Mouse (Mus musculus): ENCODE data around the gene Spata5. TPM values are rescaled to one million over a fixed set of nuclear protein-coding genes. Genes with fewer than 3 reads are reported as not detected.

Spata5 gene
- polyA plus RNA-seq, 1 experiment from 2014 or later, result 26.2 TPM

DNA sequence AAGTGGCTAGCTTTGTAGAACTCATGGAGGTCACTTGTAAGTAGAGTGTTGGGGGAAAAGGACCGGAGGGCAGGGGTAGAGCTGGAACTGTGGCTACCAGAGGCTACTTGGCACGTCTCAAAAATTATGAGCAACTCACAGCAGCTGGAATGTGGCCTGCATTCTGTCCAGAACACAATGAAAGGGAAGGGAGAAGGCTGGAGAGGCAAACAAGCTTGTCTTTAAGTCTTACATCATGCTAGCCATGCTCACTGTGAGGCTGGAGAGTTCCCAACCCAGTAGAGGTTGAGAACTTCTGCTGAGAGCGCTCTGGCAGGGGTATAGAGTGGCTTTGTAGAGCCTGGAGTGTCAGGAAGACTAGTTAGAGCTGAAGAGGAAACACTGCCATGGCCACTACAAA lies 22.1 kb upstream of the Spata5 start:
- DNase-seq (no peak), ATAC-seq (ENCODE audit: low read depth) (no peak)
- Histone ChIP-seq H3K9ac (no peak overlapping the region), H3K27me3 (no peaks in the 10 kb centered on the region), H3K4me1 (replicated peaks) (no peaks in the 10 kb centered on the region), H3K36me3 (no peaks in the 10 kb centered on the region), H3K27ac (no peak overlapping the region), H3K4me2 (no peak overlapping the region), H3K9me3 (replicated peaks) (no peaks in the 10 kb centered on the region), H3K4me3 (replicated peaks) (no peak overlapping the region)
- 61% methylated on average over 3 of the region's 3 CpGs for WGBS (ENCODE audit: insufficient replicate concordance)

GRCm38 (mm10) chr3:37398661-37399395 lies 20.9 kb upstream of the Spata5 start:
- Histone ChIP-seq H3K4me2 (no peak overlapping the region), H3K27ac (no peak overlapping the region), H3K27me3 (no peaks in the 10 kb centered on the region), H3K9ac (no peak overlapping the region), H3K36me3 (no peaks in the 10 kb centered on the region), H3K9me3 (replicated peaks) (no peaks in the 10 kb centered on the region), H3K4me3 (replicated peaks) (no peak overlapping the region), H3K4me1 (replicated peaks) (no peaks in the 10 kb centered on the region)
- 70% methylated on average over 7 of the region's 7 CpGs for WGBS (ENCODE audit: insufficient replicate concordance)
- no peak for ATAC-seq (ENCODE audit: low read depth)
- no peak for DNase-seq

DNA sequence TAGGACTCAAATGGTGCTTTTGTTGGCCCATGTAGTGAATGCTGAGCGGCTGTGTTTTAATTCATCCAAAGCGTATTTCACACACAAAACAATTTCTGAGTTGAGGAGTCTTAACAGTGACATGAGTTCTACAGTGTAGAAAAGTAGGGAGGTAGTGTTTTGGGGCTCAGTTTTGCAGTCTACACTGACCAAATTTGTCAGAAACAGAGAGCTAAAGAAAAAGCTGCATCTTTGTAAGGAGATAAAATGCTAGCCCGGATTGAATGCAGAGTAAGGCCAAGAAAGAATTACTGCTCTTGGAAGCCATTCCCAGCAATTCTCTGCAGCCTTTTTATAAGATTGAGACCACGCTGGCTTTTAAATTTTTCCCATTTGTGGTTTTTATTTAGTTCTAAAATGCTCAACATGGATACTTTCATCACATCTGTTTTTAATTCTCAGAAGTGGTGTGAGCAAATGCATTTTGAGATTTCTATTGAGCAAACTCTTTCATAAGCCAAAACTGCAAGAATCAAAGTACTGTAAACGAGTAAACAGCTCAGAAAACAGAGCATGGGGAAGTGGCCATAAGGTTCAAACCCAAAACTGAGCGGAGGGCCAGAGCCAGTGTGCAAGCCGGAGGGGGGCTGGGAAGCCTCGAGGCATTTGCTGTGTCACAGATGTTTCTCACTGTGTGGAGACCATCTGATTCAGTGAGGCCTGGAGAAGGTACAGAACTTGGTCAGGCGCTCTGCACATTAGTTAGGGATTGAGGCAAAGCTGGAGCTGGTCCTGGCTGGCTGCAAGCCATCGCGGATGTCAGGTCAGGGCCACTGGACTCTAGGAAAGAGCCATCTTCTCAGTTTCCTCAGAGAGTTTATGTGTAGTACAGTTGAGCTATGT lies 17.7 kb upstream of the Spata5 start:
- H3K27ac ChIP-seq, result no peak overlapping the region
- no peaks in the 10 kb centered on the region for H3K27me3 ChIP-seq
- DNase-seq (no peak), ATAC-seq (ENCODE audit: low read depth) (no peak)
- H3K4me3 ChIP-seq (replicated peaks), result no peak overlapping the region
- H3K36me3 ChIP-seq, result no peaks in the 10 kb centered on the region
- no peak overlapping the region for H3K9ac ChIP-seq
- H3K4me2 ChIP-seq, result no peak overlapping the region
- H3K4me1 ChIP-seq (replicated peaks), result no peaks in the 10 kb centered on the region
- H3K9me3 ChIP-seq (replicated peaks), result no peaks in the 10 kb centered on the region
- WGBS (ENCODE audit: insufficient replicate concordance), result 68% methylated on average over 11 of the region's 11 CpGs

DNA sequence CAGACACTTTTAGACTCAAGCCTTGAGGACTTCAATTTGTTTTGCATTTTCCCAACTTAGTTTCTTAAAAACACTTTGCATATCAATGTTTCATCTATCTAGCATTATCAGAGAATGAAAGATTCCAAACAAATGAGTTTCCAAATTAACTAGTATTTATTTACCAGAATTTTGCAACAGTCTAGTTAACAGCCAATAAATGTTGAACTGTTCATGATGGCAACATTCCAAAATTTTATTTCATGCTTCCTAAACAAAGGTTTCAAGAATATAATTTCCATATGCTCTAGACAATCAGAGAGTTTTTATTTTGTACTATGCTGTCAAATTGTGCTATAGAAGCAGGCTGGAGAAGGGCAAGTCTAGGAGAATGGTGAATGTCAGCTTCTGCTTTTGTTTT lies 12.1 kb upstream of the Spata5 start:
- no peak overlapping the region for H3K4me3 ChIP-seq (replicated peaks)
- H3K27me3 ChIP-seq, result no peaks in the 10 kb centered on the region
- no peak for DNase-seq
- H3K27ac ChIP-seq, result no peak overlapping the region
- ATAC-seq (ENCODE audit: low read depth), result no peak
- no peaks in the 10 kb centered on the region for H3K4me1 ChIP-seq (replicated peaks)
- H3K9ac ChIP-seq, result no peak overlapping the region
- H3K9me3 ChIP-seq (replicated peaks), result no peaks in the 10 kb centered on the region
- no peaks in the 10 kb centered on the region for H3K36me3 ChIP-seq
- no peak overlapping the region for H3K4me2 ChIP-seq

DNA sequence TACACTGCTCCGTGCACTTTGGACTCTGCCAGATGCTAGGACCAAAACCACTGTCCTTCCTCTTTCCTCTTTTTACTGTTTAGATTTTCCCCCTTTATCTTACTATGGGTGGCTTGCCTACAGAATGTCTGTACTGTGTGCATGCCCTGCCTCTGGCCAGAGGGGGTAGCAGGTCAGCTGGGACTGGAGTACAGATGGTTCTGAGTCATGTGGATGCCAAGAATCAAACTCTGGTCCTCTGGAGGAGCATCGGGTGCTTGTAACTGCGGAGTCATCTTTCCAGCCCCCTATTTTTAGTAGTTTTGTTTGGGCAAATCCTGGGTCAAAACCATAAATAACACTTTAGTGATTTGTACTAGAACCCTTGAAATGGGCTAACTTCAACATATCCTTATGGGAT lies 6.2 kb upstream of the Spata5 start:
- 69% methylated on average over 3 of the region's 3 CpGs for WGBS (ENCODE audit: insufficient replicate concordance)
- Histone ChIP-seq H3K36me3 (no peaks in the 10 kb centered on the region), H3K4me1 (replicated peaks) (peaks cover 6% of the 10 kb centered on the region), H3K4me3 (replicated peaks) (no peak overlapping the region), H3K9me3 (replicated peaks) (no peaks in the 10 kb centered on the region), H3K4me2 (no peak overlapping the region), H3K9ac (no peak overlapping the region), H3K27me3 (no peaks in the 10 kb centered on the region), H3K27ac (no peak overlapping the region)
- DNase-seq, result no peak
- no peak for ATAC-seq (ENCODE audit: low read depth)

DNA sequence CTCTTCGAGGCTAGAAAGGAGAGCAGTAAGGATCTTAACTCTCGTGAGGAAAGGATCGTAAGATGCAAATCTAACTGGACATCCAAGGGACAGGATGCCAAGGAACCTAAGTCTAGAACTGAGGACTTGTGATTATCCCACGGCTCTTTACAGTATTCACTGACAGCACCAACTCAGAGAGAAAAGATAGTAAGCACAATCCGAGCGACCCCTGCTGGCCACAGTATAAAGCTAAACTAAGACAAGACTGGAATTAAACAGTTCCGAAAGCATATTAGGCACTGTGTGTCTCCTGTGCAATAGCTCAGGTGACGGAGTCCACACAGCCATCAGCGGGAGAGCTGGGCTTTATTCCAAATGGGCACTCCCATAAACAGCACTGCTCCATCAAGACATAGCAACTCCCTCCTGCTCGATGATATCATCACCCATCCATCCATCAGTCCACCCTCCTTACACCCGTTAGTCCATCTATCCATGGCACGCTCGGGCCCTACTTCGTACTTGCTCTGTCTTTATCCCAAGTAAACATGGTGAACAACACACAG lies 5.2 kb upstream of the Spata5 start:
- H3K9me3 ChIP-seq (replicated peaks), result no peaks in the 10 kb centered on the region
- no peak overlapping the region for H3K4me3 ChIP-seq (replicated peaks)
- WGBS (ENCODE audit: insufficient replicate concordance), result 50% methylated on average over 14 of the region's 14 CpGs
- H3K36me3 ChIP-seq, result no peaks in the 10 kb centered on the region
- H3K27me3 ChIP-seq, result no peaks in the 10 kb centered on the region
- peak; percentile 32 for DNase-seq
- no peak overlapping the region for H3K27ac ChIP-seq
- H3K9ac ChIP-seq, result no peak overlapping the region
- no peak overlapping the region for H3K4me2 ChIP-seq
- ATAC-seq (ENCODE audit: low read depth), result no peak
- peaks cover 11% of the 10 kb centered on the region for H3K4me1 ChIP-seq (replicated peaks)

- Histone ChIP-seq H3K9ac (peak overlapping the region; percentile 79), H3K4me1 (replicated peaks) (peaks cover 25% of the 10 kb centered on the region), H3K9me3 (replicated peaks) (no peaks in the 10 kb centered on the region), H3K4me3 (replicated peaks) (peak overlapping the region; percentile 79), H3K4me2 (peak overlapping the region; percentile 84), H3K36me3 (peaks cover 3% of the 10 kb centered on the region; the same call in 1 of the 2 replicates), H3K27me3 (no peaks in the 10 kb centered on the region), H3K27ac (peak overlapping the region; percentile 88; the same call in 1 of the 2 replicates)
- ATAC-seq (ENCODE audit: low read depth), result no peak
- DNase-seq, result no peak
- 63% methylated on average over 5 of the region's 5 CpGs for WGBS (ENCODE audit: insufficient replicate concordance)
Measured at GRCm38 (mm10) chr3:37418341-37418740, 1.4 kb upstream of the Spata5 start.

DNA sequence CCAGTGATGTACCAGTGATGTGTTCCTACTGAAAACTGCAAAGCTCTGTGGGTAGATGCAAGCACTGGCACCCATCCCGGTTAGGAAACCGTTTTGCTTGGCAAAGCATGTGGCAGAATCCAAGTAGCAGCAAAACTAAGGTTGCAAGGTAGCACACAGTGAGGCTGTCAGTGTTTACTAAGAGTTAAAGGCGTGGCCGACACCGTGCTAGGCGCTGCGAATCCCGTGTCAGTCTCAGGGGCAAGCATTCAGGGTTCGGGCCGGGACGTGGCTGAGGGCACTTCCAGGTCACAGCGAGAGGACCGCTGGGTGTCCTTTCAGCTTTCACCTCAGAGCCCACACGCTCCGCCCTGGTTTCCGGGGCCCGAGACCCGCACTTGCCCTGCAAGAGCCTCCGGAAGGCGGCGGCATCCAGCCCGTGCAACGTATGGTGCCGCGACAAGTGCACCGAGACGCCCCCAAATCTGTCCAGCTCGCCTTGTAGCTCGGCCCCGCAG lies 687 bp upstream of the Spata5 start:
- ATAC-seq (ENCODE audit: low read depth), result peak; percentile 43
- H3K27me3 ChIP-seq, result no peaks in the 10 kb centered on the region
- peak; percentile 65 for DNase-seq
- H3K9ac ChIP-seq, result peak overlapping the region; percentile 79
- no peaks in the 10 kb centered on the region for H3K9me3 ChIP-seq (replicated peaks)
- H3K27ac ChIP-seq, result peak overlapping the region; percentile 88
- peak overlapping the region; percentile 84 for H3K4me2 ChIP-seq
- peak overlapping the region; percentile 79 for H3K4me3 ChIP-seq (replicated peaks)
- WGBS (ENCODE audit: insufficient replicate concordance), result under 1% methylated on average over 30 of the region's 30 CpGs
- H3K36me3 ChIP-seq, result peaks cover 5% of the 10 kb centered on the region; the same call in 1 of the 2 replicates
- H3K4me1 ChIP-seq (replicated peaks), result peaks cover 25% of the 10 kb centered on the region

GRCm38 (mm10) chr3:37420072-37420471 lies 376 bp downstream of the Spata5 start, which contains the start of gene Nudt6:
Gene Nudt6 (minus strand): TSS chr3:37420211.
- Histone ChIP-seq H3K4me3 (replicated peaks) (peak within 1 kb of the TSS; percentile 98), H3K27me3 (no peaks in the 10 kb centered on the region), H3K4me2 (peak within 1 kb of the TSS; percentile 89), H3K4me1 (replicated peaks) (peaks cover 25% of the 10 kb centered on the region), H3K9me3 (replicated peaks) (no peaks in the 10 kb centered on the region), H3K9ac (peak within 1 kb of the TSS; percentile 87), H3K27ac (peak within 1 kb of the TSS; percentile 88), H3K36me3 (peaks cover 13% of the 10 kb centered on the region)
- DNase-seq (peak; percentile 81), ATAC-seq (ENCODE audit: low read depth) (peak; percentile 75)
- WGBS (ENCODE audit: insufficient replicate concordance), result under 1% methylated on average over 50 of the region's 50 CpGs

DNA sequence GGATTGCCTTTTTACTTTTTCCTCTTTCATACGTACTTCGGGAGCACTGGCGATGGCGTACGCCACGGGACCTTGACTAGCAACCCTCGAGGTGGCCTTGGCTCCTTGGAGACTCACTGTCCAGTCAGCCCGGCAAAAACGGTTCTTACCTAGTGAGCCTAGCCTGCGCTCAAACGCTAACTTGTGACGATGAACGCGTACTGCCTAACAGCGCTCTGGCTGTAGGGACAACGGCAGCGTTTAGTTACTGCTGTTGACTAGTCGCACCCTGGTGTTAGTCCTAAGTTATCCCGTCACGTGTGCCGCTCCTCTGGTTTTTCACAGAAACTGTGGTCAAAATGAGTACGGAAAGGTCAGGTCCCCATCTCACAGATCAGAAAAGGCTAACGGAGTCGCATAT lies 945 bp downstream of the Spata5 start:
- DNase-seq (peak; percentile 13), ATAC-seq (ENCODE audit: low read depth) (no peak)
- H3K4me2 ChIP-seq, result peak overlapping the region; percentile 89
- H3K9me3 ChIP-seq (replicated peaks), result no peaks in the 10 kb centered on the region
- H3K9ac ChIP-seq, result peak overlapping the region; percentile 87
- peak overlapping the region; percentile 87 for H3K27ac ChIP-seq
- H3K4me1 ChIP-seq (replicated peaks), result peaks cover 25% of the 10 kb centered on the region
- H3K4me3 ChIP-seq (replicated peaks), result peak overlapping the region; percentile 98
- no peaks in the 10 kb centered on the region for H3K27me3 ChIP-seq
- WGBS (ENCODE audit: insufficient replicate concordance), result under 1% methylated on average over 24 of the region's 24 CpGs
- H3K36me3 ChIP-seq, result peaks cover 18% of the 10 kb centered on the region

GRCm38 (mm10) chr3:37421179-37421578 lies 1.5 kb downstream of the Spata5 start:
- Histone ChIP-seq H3K4me2 (peak overlapping the region; percentile 89), H3K27ac (peak overlapping the region; percentile 87), H3K4me3 (replicated peaks) (peak overlapping the region; percentile 98), H3K27me3 (no peaks in the 10 kb centered on the region), H3K9ac (peak overlapping the region; percentile 87), H3K9me3 (replicated peaks) (no peaks in the 10 kb centered on the region), H3K4me1 (replicated peaks) (peaks cover 25% of the 10 kb centered on the region), H3K36me3 (peaks cover 21% of the 10 kb centered on the region)
- DNase-seq (no peak), ATAC-seq (ENCODE audit: low read depth) (no peak)
- 12% methylated on average over 3 of the region's 3 CpGs for WGBS (ENCODE audit: insufficient replicate concordance)

Data from liver, embryonic 13.5 days (tissue).